Mouse (Mus musculus) lung, postnatal 36 days (tissue): ENCODE measurements around the gene Pnkp.

Experiments
- DNase-seq: peaks from one replicate; pipeline ENCODE4 v3.0.0; 2022; ENCODE audit warnings: mixed read lengths

Gene Pnkp

DNA sequence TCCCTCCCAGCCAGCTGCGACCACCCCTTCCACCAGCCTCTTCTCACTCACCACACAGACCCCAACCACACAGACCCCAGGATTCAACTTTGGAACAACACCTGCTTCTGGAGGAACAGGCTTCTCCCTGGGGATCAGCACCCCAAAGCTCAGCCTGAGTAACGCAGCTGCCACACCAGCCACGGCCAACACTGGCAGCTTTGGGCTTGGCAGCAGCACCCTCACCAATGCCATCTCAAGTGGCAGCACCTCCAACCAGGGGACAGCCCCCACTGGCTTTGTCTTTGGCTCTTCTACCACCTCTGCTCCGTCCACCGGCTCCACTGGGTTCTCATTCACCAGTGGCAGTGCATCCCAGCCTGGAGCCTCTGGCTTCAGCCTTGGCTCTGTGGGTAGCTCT is 28.2 kb upstream of the Pnkp start:
- DNase-seq: no peak

DNA sequence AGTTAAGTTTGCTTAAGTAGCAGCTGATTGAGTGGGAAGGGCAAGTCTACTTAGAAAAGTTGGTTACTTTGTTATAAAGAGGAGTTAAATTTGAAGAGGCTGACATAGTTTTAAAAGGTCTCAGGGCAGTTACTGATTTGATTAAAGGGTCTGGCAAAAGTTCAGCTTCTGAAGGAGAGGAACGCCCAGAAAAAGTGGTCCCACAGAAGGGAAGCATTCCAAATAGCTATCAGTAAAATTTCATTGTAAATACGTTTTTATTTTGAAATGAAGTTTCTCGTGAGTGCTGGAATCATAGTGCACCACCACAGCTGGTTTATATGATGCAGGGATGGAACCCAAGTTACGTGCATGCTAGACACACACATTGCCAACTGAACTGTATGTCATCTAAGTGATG is 24.2 kb upstream of the Pnkp start:
- no peak for DNase-seq

DNA sequence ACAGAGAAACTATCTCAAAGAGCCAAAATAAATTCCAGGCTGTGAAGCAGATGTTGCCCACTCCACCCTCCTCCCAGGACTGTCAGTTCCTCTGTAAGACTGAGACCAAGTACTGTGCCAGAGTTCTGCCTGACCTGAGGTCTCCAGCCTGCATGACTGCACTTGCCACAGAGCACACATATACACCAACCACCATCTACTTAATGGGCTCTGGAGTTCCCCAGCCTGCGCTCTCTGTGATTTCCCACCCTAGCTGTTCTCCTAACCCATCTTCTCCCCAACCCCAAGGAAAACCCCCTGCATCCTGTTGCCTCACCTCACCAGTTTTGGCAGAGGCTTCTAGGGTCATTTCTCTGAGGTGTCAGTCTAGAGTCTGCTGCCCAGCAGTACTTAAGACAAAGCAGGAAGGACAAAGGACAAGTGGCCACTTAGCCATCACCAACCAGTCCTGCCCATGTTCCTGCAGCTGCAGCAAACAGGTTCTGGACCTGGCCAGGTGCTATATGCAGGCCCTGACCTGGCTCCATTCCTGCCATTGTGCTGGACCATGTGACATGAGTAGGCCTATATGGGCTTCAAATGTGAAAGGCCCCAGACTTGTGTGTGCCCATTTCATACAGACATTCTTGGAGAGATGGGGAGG is 21.4 kb upstream of the Pnkp start:
- peak; percentile 62 for DNase-seq

DNA sequence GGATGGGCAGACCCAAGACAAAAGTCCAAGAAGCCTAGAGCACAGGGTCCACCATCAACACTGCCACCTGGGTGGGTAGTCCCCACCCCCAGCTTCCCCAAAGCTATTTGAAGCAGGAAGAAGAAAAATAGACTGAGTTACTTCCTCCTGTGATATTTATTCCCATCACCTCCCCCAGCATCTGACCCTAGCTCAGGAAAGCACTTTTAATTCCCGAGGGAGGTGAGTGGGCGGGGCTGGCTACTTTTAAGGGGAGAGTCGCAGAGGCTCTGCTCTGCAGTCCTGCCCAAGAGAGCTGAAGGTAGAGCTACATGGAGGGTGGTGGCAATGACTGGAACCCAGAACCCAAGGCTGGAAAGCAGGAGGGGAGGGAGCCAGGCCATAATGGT is 20.9 kb upstream of the Pnkp start:
- peak; percentile 53 for DNase-seq

DNA sequence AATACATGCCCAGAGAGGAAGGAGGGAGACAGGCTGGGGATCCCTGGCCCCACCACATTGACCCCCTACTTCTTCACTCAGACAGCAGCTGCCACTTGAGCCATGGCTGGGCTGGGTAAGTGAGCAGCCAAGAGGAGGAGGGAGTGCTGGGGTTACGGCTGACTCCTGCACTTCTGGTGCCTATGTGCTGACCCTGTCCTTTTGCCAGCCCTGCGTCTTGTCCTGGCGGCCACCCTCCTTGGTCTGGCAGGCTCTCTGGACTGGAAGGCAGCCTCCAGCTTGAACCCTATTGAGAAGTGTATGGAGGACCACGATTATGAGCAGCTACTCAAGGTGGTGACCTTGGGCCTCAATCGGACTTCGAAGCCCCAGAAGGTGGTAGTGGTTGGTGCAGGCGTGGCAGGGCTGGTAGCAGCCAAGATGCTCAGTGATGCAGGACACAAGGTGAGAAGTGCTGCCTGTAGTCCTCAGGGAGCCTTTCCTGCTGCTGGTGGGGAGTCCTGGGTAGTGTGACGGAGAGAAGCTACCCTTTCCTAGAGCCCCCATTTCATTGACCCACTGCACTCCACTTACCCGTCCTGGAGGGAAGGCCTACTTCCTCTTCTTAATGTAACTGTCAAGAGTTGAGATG is 20.4 kb upstream of the Pnkp start:
- DNase-seq: no peak

DNA sequence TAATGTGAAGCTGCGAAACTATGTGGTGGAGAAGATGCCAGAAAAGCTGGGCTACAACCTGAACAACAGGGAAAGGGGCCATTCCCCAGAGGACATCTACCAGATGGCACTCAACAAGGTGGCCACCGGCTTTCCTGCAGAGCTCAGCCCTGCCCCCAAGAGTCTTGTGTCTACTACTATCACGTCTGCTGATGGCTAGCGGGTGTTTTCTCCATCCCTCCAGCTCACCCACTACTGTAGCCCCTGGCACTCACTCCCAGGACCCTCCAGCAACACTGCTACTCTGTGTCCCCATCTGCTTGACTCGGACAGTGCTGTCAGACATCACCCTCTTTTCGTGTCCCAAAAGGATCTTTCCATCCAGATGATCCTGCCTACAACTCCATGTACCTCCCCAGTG is 18.9 kb upstream of the Pnkp start:
- no peak for DNase-seq

DNA sequence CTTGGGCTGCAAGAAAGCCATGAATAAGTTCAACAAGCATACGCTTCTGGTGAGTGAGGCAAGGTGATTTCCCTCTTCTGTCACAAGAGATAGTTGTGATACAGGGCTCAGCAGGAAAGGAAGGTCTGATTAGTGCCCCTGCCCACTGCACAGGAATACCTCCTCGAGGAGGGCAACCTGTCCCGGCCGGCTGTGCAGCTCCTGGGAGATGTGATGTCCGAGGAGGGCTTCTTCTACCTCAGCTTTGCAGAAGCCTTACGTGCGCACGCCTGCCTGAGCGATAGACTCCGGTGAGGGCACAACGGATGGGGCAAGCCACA is 17.8 kb upstream of the Pnkp start:
- DNase-seq: no peak

DNA sequence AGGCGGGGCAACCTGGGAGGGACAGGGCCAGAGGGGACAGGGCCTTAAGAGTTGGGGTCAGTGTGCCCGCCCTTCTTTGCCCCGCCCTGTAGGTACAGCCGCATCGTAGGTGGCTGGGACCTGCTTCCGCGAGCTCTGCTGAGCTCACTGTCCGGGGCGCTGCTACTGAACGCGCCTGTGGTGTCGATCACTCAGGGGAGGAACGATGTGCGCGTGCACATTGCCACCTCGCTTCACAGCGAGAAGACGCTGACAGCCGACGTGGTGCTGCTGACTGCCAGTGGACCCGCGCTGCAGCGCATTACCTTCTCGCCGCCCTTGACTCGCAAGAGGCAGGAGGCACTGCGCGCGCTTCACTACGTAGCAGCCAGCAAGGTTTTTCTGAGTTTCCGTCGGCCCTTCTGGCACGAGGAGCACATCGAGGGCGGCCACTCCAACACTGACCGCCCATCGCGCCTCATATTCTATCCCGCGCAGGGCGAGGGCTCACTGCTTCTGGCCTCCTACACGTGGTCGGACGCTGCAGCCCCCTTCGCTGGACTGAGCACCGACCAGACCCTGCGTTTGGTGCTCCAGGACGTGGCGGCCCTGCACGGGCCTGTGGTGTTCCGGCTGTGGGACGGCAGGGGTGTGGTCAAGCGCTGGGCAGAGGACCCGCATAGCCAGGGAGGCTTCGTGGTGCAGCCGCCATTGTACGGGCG is 17.3 kb upstream of the Pnkp start:
- peak; percentile 47 for DNase-seq

DNA sequence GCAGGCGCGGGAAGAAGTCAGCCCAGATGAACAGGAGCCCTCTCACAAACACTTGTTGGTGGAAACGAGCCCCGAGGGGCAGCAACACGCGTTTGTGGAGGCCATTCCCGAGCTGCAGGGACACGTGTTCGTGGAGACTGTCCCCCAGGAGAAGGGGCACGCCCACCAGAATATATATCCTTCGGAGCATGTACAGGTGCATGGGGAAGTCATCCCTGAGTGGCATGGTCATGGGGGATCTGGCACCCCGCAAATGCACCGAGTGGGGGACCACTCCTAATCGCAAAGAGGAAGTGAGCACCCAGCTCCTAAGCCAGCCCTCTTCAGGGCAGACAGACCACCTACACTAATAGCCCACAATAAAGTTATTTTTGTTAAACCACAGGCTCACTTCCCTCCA is 16.5 kb upstream of the Pnkp start:
- DNase-seq: no peak

DNA sequence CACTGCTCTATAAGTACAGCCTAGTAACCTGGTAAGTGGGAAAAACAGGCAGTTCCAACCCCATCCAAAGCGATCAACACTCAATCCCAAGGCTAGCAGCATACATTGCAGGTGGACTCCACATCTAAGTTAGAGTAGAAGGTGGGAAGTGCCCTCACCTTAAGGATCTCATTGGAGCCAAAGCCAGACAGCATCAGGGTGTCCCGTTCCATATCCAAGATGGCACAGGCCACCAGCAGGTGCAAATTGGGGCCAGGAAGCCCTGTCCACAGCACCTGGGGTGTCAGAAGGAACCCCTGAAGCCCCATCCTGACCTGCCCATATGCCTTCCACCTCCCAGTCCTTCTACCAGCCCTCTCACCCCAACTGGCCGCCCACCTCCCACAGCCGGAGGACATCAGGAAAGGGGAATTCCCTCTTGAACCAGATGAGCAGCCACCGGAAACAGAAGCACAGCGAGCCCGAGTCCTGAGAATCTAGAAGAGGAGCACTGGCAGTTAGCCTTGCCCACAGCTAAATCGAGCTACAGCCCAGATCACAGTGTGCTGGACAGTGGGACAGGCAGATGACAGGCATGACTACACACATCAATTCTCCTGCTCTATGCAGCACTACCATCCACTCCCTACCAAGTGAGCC is 15.0 kb upstream of the Pnkp start:
- DNase-seq: no peak

DNA sequence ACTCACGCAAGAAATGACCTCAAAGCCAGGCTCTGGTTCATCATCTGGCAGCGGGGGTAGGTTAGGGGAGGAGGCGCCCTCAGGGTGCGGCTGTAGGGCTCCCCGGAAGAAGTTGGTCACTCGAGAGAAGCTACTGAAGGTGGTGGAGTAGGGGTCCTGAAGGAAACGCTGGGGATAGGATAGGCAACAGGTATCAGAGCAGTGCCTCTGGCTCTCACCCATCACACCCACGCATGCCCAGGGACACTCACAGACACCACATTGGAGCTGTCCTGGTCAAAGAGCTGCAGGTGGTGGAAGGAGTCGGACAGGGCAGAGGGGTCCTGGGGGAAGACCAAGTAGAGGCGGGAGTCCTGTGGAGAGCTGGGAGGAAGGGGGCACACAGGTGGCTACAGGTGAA is 11.9 kb upstream of the Pnkp start:
- DNase-seq: no peak

DNA sequence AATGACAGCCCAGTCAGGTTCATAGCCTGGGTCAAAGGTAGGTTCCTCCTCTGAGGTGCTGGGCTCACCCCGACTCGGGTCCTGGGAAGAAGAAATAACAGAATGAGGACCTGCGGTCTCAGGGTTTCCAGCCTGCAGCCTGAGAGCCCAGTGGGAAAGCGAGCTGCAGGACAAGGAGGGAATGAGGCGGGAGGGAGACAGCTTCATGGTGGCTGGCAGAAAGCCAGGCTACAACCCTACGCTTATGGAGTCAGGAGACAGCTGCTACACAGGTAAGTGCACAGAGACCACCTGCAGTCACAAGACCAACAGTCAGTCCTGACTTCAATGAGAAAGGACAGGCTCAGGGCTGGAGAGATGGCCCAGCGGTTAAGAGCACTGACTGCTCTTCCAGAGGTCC is 10.1 kb upstream of the Pnkp start:
- DNase-seq: no peak

DNA sequence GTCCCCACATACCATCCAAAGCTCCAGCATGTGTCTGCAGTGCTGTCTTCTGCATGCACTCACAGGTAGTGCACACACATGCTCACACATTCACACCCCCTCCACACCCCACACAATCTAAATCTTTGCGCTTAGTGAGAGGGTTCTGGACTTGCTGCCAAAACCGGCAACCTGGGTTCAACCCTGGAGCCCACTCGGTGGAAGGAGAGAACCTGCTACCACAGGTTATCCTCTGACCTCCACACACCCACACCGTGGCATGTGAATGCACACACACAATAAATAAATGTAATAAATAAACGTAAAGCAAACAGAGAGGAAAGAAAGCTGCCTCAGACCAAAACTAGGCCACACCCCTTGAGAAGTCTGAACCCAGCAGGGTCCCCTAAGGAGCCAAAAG is 9.2 kb upstream of the Pnkp start:
- DNase-seq: no peak

DNA sequence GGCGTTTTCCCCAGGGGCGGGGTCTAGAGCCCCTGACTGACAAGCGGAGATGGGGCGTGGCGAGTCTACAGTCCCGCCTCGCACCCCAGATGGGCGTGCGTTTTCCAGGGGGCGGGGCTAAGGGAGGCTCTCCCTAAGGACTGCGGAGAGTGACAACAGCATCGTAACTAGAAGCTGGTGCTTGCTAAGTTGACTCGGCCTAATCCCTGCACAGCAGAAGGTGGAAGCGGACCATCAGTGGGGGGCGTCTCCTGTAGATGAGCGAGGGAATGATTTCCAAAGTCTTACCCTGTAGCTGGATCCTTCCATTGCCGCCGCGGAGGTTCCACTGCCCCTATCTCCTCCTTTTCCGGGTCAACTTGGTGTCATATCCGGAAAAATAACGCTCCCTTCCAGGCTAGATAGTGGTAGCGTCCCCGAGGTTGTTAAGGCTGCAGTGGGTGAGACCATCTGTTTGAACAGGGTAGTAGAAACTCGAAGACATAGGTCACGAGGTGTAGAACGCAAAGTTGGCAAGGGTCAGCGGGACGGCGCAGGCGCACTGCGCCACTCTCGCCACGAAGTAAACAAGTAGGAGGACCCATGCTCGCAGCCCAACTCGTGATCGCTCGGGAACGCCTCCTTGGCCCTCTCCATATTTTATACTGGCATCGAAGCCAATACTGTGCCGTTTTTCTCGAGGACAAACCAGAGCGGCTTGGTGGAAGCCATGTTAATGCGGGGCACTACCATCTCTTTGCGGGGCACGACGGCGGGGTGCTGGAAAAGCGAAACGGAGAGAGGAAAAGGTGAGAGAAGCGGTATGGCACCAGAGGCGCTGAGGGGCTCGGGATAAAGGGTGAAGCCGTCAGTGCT is 8.2 kb upstream of the Pnkp start, which contains the start of the genes Akt1s1 and Tbc1d17:
Gene Akt1s1, plus strand, starts transcription at position 431 of the 855 bp plus-strand sequence.
Gene Tbc1d17, minus strand, starts transcription at position 519 of the 855 bp plus-strand sequence.
- peak; percentile 100 for DNase-seq

DNA sequence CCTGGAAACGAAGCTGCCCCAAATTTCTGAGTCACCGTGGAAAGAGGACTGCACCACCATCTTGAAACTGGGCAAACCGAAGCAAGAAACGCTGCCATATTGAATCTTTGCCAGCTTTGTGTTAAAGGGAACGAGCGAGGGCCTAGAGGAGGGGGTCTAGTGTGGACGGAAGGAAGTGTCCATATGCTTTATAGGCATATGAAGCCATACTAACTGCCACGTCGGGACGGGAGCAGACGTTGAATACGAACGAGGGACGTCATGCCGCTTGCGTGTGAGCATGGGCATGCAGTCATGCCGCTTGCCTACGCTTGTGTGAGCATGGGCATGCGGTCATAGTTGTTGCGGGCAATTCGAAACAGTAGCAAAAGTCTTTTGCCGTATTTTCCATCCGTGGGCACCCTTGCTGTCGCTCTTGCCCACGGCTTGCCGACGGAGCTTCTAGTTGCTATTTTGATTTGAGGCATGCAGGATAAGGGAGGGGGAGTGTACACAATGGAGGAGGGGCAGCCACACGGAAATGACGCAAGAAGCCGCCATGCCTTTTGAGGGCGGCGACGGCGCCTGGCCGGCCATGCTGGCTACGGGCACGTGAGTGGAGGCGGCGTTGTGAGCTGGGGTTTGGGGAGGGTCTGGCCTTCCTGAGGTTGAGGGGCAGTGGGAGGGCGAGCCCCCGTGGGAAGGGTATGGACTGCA is 7.4 kb upstream of the Pnkp start:
- DNase-seq: peak; percentile 95

DNA sequence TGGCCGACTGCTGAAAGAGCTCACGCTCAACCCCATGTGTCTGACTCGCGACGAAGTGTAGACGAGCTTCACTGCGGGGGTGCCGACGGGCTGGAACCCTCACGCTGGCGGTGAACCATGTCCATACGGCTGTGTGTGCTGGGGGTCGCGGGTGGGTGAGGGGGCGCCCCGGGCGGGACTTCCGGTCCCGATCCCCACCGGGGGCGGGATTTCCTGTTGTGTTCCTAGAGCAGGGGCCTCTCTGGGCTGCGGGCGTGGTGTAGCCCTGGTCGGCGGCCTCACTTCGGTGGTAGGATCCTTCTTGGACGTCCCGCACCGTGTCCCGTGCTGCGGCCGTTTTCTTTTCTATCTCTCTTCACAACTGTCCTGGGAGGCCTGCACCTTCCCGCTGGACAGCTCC is 6.8 kb upstream of the Pnkp start:
- DNase-seq: peak; percentile 80

DNA sequence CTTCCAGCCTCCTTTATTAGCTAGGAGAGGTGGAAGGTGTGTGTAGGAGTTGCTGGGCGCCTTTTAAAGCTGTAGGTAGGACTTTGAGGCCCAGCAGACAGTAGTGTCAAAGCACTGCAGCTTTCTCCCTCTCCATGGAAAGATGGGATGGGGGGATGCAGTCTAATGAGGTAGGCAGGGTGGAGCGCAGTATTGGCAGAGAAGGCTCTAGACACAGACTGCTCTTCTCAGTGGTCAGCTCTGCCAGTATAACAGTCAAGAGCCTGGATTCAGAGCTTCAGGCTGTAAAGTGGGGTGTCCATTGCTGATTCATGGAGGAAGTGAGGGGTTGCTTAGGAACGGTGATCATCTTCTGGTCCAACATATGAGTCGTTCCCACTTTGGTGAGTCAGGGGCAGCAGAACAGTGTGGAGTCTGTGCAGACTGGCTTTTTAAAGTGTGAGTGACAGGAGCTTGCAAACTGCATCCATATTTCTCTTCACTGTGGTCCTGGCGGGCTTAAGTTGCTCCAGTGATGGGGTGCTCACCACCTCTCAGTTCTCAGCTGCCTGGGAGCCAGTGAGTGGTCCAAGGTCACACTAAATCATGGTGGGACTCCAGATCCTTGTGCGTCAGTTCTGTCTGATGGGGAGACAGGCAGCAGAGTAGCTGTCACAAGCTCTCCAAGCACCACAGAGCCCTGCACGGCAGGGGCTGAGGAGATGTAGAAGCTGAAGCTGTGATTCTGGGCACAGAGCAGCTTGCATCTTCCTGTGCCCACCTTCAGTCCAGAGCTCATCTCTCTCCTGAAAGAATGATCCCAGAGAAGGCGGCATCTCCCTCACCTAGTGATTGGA is 5.9 kb upstream of the Pnkp start:
- DNase-seq: no peak

DNA sequence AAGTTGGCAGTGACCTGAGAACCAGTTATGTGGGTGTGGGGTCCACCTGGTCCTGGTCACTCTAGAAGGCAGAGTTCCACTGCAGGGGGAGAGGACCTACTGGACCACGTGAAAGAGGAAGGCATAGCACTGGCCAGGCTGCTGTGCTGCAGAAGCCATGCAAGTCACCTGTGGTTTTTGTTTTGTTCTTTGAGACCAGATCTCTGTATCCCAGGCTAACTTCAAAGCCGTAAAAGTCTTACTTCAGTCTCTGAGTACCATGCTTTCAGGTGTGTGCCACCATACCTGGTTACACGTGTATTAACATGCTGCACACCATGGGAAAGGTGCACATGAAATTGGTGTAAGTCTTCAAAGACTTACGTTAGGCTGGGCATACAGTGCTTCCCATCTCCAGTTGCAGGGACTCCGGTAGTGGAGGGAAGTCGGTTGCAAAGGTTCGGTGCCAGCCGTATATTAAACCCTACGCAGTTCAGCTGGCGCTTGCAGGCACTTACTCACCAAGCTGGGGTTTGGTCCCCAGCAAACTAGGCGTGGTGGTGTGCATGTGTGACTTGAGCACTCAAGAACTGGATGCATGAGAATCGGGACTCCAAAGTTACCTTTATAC is 5.2 kb upstream of the Pnkp start:
- no peak for DNase-seq

DNA sequence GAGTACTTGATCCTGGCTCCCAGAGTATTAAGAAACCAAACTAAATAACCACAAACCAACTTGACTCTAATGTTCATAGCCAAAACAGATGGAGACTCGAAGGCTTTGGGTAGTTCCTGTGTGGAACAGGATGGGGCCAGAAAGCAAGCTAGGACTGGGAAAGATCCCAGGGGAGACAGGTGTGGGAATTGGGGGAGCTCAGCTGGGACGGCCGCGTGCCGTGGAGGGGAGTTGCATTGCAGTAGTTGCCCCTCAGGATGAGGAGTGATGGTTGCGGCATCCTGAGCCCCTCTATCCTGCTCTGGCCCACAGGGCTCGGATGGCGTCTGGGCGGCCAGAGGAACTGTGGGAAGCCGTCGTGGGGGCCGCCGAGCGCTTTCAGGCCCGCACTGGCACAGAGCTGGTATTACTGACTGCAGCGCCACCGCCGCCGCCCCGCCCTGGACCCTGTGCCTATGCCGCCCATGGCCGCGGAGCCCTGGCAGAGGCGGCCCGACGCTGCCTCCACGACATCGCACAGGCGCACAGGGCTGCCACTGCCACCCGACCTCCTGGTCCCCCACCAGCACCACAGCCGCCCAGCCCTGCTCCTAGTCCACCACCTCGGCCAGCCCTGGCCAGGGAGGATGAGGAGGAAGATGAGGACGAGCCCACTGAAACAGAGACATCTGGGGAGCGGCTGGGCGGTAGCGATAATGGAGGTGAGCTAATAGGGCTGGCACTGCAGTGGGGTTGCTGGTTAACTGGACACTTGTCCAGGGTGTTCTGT is 4.5 kb upstream of the Pnkp start:
- DNase-seq: no peak

DNA sequence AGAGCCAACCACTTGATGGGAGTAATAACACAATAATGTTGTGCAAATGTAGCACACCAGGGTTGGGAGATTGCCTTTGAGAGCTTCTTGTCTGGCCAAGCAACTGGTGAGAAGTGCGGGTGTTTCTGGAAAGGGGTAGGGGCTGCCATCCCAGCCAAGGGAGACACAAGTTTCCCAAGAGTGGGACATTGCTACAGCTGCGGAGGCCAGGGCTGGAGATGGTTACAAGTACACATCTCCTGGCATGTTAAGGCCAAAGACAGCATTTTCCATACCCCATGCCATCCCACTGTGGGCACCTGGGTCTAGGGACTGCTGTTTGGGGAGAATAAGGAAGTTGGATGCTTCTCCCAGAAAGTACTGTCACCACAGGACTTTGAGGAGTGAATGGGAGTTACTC is 3.9 kb upstream of the Pnkp start:
- no peak for DNase-seq
